Mouse (Mus musculus): Measurements from ENCODE around the gene D3Ertd254e.
"Not testable (repeated sequence)": the region's sequence is repeated elsewhere in the genome, so short reads cannot be mapped to it uniquely, and the experiment has no call there.

Gene D3Ertd254e

GRCm38 (mm10) chr3:36150934-36151686, at the start of gene D3Ertd254e:
D3Ertd254e (plus strand) TSS chr3:36151017.
- DNase-seq: peak; percentile 84

GRCm38 (mm10) chr3:36116076-36116475, 34.7 kb upstream of the D3Ertd254e start:
- no peak for DNase-seq

GRCm38 (mm10) chr3:36119684-36120548, 30.9 kb upstream of the D3Ertd254e start:
- DNase-seq: no peak

- DNase-seq: not testable (repeated sequence)
Observed at GRCm38 (mm10) chr3:36126176-36126575, 24.6 kb upstream of the D3Ertd254e start.

GRCm38 (mm10) chr3:36136152-36136551, 14.7 kb upstream of the D3Ertd254e start:
- no peak for DNase-seq

- no peak for DNase-seq
Observed at GRCm38 (mm10) chr3:36137560-36137959, 13.3 kb upstream of the D3Ertd254e start.

- DNase-seq: no peak
Observed at GRCm38 (mm10) chr3:36138171-36138660, 12.6 kb upstream of the D3Ertd254e start.

- no peak for DNase-seq
Observed at GRCm38 (mm10) chr3:36138996-36139395, 11.8 kb upstream of the D3Ertd254e start.

- DNase-seq: no peak
Observed at GRCm38 (mm10) chr3:36150537-36150933, 282 bp upstream of the D3Ertd254e start.

GRCm38 (mm10) chr3:36155268-36155667, 4.5 kb downstream of the D3Ertd254e start:
- DNase-seq: no peak

GRCm38 (mm10) chr3:36170670-36171210, 19.9 kb downstream of the D3Ertd254e start:
- no peak for DNase-seq

GRCm38 (mm10) chr3:36171348-36171747, 20.5 kb downstream of the D3Ertd254e start:
- DNase-seq: no peak

GRCm38 (mm10) chr3:36173761-36174160, 22.9 kb downstream of the D3Ertd254e start:
- no peak for DNase-seq

GRCm38 (mm10) chr3:36181519-36181918, 30.7 kb downstream of the D3Ertd254e start:
- no peak for DNase-seq

GRCm38 (mm10) chr3:36186510-36186909, 35.7 kb downstream of the D3Ertd254e start:
- DNase-seq: no peak

- DNase-seq: no peak
Observed at GRCm38 (mm10) chr3:36189243-36189642, 38.4 kb downstream of the D3Ertd254e start.

- DNase-seq: no peak
Observed at GRCm38 (mm10) chr3:36201098-36201497, 50.3 kb downstream of the D3Ertd254e start.

GRCm38 (mm10) chr3:36202932-36203331, 52.1 kb downstream of the D3Ertd254e start:
- DNase-seq: no peak

GRCm38 (mm10) chr3:36207520-36208264, 56.9 kb downstream of the D3Ertd254e start:
- no peak for DNase-seq

GRCm38 (mm10) chr3:36209776-36210555, 59.1 kb downstream of the D3Ertd254e start:
- no peak for DNase-seq

GRCm38 (mm10) chr3:36210939-36211338, 60.1 kb downstream of the D3Ertd254e start:
- DNase-seq: no peak

GRCm38 (mm10) chr3:36212758-36213157, 61.9 kb downstream of the D3Ertd254e start:
- no peak for DNase-seq
